Mouse (Mus musculus) MEL (cell line): Measurements from ENCODE around the gene Zbtb20. TPM values are rescaled to one million over a fixed set of nuclear protein-coding genes. Genes with fewer than 3 reads are reported as not detected.

Experiments used
- DNase-seq: peaks from one replicate; pipeline ENCODE4 v3.0.0; 2011; ENCODE audit warnings: low read depth, low spot score
- H3K27ac ChIP-seq: 2 replicates; pipeline ENCODE4 v1.5.1; 2012; ENCODE audit warnings: low read depth, mild to moderate bottlenecking, control low read depth, low read length, moderate library complexity; ENCODE audit not compliant: control insufficient read depth
- H3K27me3 ChIP-seq, 2 experiments: fragments of 150-350 bp in 1 of 2; sonication (generic) in 1 of 2; 2 replicates each; pipeline ENCODE4 v1.6.1; 2012; ENCODE audit warnings: low read length in 2 of 2, mild to moderate bottlenecking in 2 of 2, improper control_type of control experiment in 1 of 2, moderate library complexity in 1 of 2; ENCODE audit not compliant: insufficient read depth in 2 of 2, control insufficient read depth in 1 of 2
- H3K36me3 ChIP-seq, 2 experiments: 2 replicates each; pipeline ENCODE4 v1.6.1; 2012 to 2014; ENCODE audit warnings: low read length in 2 of 2, improper control_type of control experiment in 1 of 2, inconsistent platforms in 1 of 2, mild to moderate bottlenecking in 1 of 2; ENCODE audit not compliant: insufficient read depth in 2 of 2, control insufficient read depth in 1 of 2
- H3K4me1 ChIP-seq, 2 experiments: fragments of 150-350 bp in 1 of 2; sonication (generic) in 1 of 2; 2 replicates each; pipeline ENCODE4 v1.6.1; 2012; ENCODE audit warnings: low read length in 2 of 2, improper control_type of control experiment in 1 of 2, mild to moderate bottlenecking in 1 of 2; ENCODE audit not compliant: insufficient read depth in 2 of 2, control insufficient read depth in 1 of 2
- H3K4me3 ChIP-seq, 2 experiments: fragments of 150-350 bp in 1 of 2; sonication (generic) in 1 of 2; 2 replicates each; pipeline ENCODE4 v1.5.1; 2012; ENCODE audit warnings: low read depth in 2 of 2, low read length in 2 of 2, mild to moderate bottlenecking in 2 of 2, moderate library complexity in 2 of 2, control low read depth in 1 of 2, improper control_type of control experiment in 1 of 2; ENCODE audit not compliant: control insufficient read depth in 1 of 2, insufficient read depth in 1 of 2
- H3K79me2 ChIP-seq: 2 replicates; pipeline ENCODE4 v1.6.1; 2012; ENCODE audit warnings: mild to moderate bottlenecking, low read length, moderate library complexity; ENCODE audit not compliant: control insufficient read depth, poor library complexity, insufficient read depth
- H3K9ac ChIP-seq: 2 replicates; pipeline ENCODE4 v1.6.1; 2012; ENCODE audit warnings: low read depth, mild to moderate bottlenecking, control low read depth, low read length, moderate library complexity; ENCODE audit not compliant: control insufficient read depth, poor library complexity, severe bottlenecking
- H3K9me3 ChIP-seq: fragments of 150-350 bp; sonication (generic); replicated peaks from 2 replicates; pipeline ENCODE4 v1.6.1; 2012; ENCODE audit warnings: mild to moderate bottlenecking, low read length, improper control_type of control experiment, moderate library complexity; ENCODE audit not compliant: insufficient read depth
- BHLHE40 ChIP-seq: IDR thresholded peaks from 2 replicates; pipeline ENCODE4 v1.6.1; 2012; ENCODE audit warnings: low read depth, mild to moderate bottlenecking, inconsistent platforms, low read length, improper control_type of control experiment, borderline replicate concordance
- E2F4 ChIP-seq: IDR thresholded peaks from 2 replicates; pipeline ENCODE4 v1.6.1; 2011; ENCODE audit warnings: low read depth, low read length, improper control_type of control experiment, borderline replicate concordance
- EP300 ChIP-seq, 2 experiments: IDR thresholded peaks; 2 replicates each; pipeline ENCODE4 v1.6.1; 2011; ENCODE audit warnings: improper control_type of control experiment in 2 of 2, low read length in 2 of 2, low read depth in 1 of 2, mild to moderate bottlenecking in 1 of 2
- ETS1 ChIP-seq: IDR thresholded peaks from 2 replicates; pipeline ENCODE4 v1.6.1; 2012; ENCODE audit warnings: low read depth, mild to moderate bottlenecking, inconsistent platforms, low read length, improper control_type of control experiment, moderate library complexity
- GABPA ChIP-seq: IDR thresholded peaks from 2 replicates; pipeline ENCODE4 v1.6.1; 2012; ENCODE audit warnings: low read depth, mild to moderate bottlenecking, inconsistent platforms, low read length, improper control_type of control experiment, moderate library complexity
- HCFC1 ChIP-seq: IDR thresholded peaks from 2 replicates; pipeline ENCODE4 v1.6.1; 2012; ENCODE audit warnings: low read depth, mild to moderate bottlenecking, inconsistent platforms, low read length, improper control_type of control experiment, moderate library complexity
- MAFK ChIP-seq: IDR thresholded peaks from 2 replicates; pipeline ENCODE4 v1.6.1; 2011; ENCODE audit warnings: low read depth, mild to moderate bottlenecking, low read length, improper control_type of control experiment, borderline replicate concordance
- MAX ChIP-seq: IDR thresholded peaks from 2 replicates; pipeline ENCODE4 v1.6.1; 2011; ENCODE audit warnings: low read length, improper control_type of control experiment
- MEF2A ChIP-seq: IDR thresholded peaks from 2 replicates; pipeline ENCODE4 v1.6.1; 2014; ENCODE audit warnings: low read depth, mild to moderate bottlenecking, inconsistent platforms, low read length, improper control_type of control experiment; ENCODE audit not compliant: poor library complexity, insufficient replicate concordance, severe bottlenecking; ENCODE audit errors: extremely low read depth
- MYB ChIP-seq: IDR thresholded peaks from 2 replicates; pipeline ENCODE4 v1.6.1; 2011; ENCODE audit warnings: mild to moderate bottlenecking, low read depth, low read length, improper control_type of control experiment
- NRF1 ChIP-seq: IDR thresholded peaks from 2 replicates; pipeline ENCODE4 v1.6.1; 2014; ENCODE audit warnings: low read depth, mild to moderate bottlenecking, inconsistent platforms, low read length, improper control_type of control experiment, moderate library complexity; ENCODE audit not compliant: poor library complexity, insufficient read depth, severe bottlenecking
- POLR2AphosphoS5 ChIP-seq: IDR thresholded peaks from 2 replicates; pipeline ENCODE4 v1.6.1; 2012; ENCODE audit warnings: low read depth, borderline replicate concordance, mild to moderate bottlenecking, inconsistent platforms, low read length, moderate library complexity, mixed read lengths
- RAD21 ChIP-seq: IDR thresholded peaks from 2 replicates; pipeline ENCODE4 v1.6.1; 2011; ENCODE audit warnings: mild to moderate bottlenecking, low read depth, low read length, improper control_type of control experiment
- RCOR1 ChIP-seq: IDR thresholded peaks from 2 replicates; pipeline ENCODE4 v1.6.1; 2012; ENCODE audit warnings: low read depth, mild to moderate bottlenecking, inconsistent platforms, low read length, improper control_type of control experiment
- SIN3A ChIP-seq: IDR thresholded peaks from 2 replicates; pipeline ENCODE4 v1.6.1; 2012; ENCODE audit warnings: low read length, improper control_type of control experiment, inconsistent platforms
- SMC3 ChIP-seq: IDR thresholded peaks from 2 replicates; pipeline ENCODE4 v1.6.1; 2011; ENCODE audit warnings: low read depth, low read length, improper control_type of control experiment
- TCF12 ChIP-seq: IDR thresholded peaks from 2 replicates; pipeline ENCODE4 v1.6.1; 2014; ENCODE audit warnings: low read depth, mild to moderate bottlenecking, inconsistent platforms, low read length, improper control_type of control experiment, moderate library complexity
- UBTF ChIP-seq: IDR thresholded peaks from 2 replicates; pipeline ENCODE4 v1.6.1; 2012; ENCODE audit warnings: low read depth, mild to moderate bottlenecking, inconsistent platforms, low read length, improper control_type of control experiment, moderate library complexity, borderline replicate concordance; ENCODE audit not compliant: insufficient read depth
- ZC3H11A ChIP-seq: IDR thresholded peaks from 2 replicates; pipeline ENCODE4 v1.6.1; 2012; ENCODE audit warnings: low read depth, mild to moderate bottlenecking, inconsistent platforms, low read length, improper control_type of control experiment
- ZKSCAN1 ChIP-seq: IDR thresholded peaks from 2 replicates; pipeline ENCODE4 v1.6.1; 2012; ENCODE audit warnings: low read depth, mild to moderate bottlenecking, inconsistent platforms, low read length, improper control_type of control experiment, moderate library complexity
- polyA plus RNA-seq, 2 experiments: library from polyadenylated mRNA; stranded (reverse) in 1 of 2; unstranded in 1 of 2; fragments of >175 nt in 1 of 2; fragments of >200 nt in 1 of 2; gene quantifications; 2 replicates each; pipeline versions ENCODE4 v1.2.1 to v1.2.4; 2012; ENCODE audit warnings: low replicate concordance in 2 of 2, low read depth in 1 of 2; ENCODE audit not compliant: insufficient read length in 2 of 2, insufficient read depth in 1 of 2, missing spikeins in 1 of 2
- total RNA-seq: library from RNA; depleted of rRNA; stranded (reverse); fragments of 300-350 nt; gene quantifications from 2 replicates; pipeline ENCODE4 v1.2.3, GENCODE M21; 2012

Zbtb20 gene
- total and polyA plus RNA-seq, 3 experiments = 0.17 to 0.27 TPM; not detected in 1

DNA sequence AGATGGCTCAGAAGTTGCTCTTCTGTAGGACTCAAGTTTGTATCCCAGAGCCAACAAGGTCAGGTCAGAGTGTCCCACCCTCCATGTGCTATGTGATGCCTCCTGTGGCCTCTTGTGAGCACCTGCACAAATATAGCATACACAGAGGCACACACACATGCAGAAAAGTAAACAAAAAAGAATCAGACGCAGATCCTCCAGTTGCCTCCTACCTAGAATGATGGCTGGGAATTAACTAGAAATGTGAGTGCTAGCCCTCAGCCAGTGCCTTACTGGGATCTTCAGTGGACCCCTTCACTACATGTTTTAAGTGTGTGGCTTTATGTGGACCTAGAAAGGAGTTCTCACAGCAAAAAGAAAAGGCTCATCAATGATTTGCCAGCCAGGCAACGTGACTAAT, 621.4 kb downstream of the Zbtb20 start:
- TF ChIP-seq MEF2A (no peak), EP300 (IDR thresholded peaks at IDR 0.05; ENCODE audit: low read depth in 1 of 2, low read length in 2 of 2) (no peak)
- H3K27ac ChIP-seq = no peak overlapping the region
- no peak overlapping the region for H3K9ac ChIP-seq
- no peak overlapping the region for H3K4me3 ChIP-seq
- H3K79me2 ChIP-seq = no peaks in the 10 kb centered on the region
- H3K9me3 ChIP-seq = no peaks in the 10 kb centered on the region
- peaks cover 10 to 12% of the 10 kb centered on the region in 2 experiments for H3K27me3 ChIP-seq
- H3K36me3 ChIP-seq = no peaks in the 10 kb centered on the region
- DNase-seq = no peak
- H3K4me1 ChIP-seq = no peaks in the 10 kb centered on the region

DNA sequence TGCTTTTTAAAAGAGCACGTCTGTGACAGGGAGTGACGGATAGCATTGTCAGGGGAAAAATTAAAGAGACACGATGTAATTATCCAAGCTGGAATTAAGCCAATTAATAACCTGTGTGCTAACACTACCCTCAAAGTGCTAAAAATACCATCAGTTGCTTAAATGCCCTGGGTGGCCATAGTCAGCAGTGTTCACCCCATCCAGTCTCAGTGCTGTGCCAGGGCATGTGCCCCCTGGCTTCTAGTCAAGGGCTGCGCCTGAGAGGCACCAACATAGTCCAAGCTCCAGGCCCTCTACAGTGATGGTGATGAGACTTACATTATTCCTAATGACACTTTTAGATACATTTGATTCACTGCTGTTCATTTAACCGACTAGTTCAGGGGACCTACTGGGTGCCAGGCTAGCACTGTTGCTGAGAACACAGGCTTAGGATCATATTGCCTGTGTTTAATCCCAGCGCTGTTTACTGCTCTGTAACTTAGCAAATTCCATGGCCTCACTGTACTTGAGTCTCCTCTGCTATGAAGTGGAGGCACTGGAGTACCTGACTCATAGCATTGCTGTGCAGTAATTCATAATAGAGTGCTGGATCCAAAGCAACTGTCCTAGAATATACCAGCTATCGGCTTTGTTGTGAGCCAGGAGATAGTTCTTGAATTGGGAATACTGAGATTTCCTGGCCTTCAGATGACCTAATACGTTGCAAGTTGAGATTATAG, 624.6 kb downstream of the Zbtb20 start:
- Histone ChIP-seq H3K27ac (no peak overlapping the region), H3K9me3 (no peaks in the 10 kb centered on the region), H3K4me3 (no peak overlapping the region), H3K36me3 (peaks cover 0 to 4% of the 10 kb centered on the region in 2 experiments; a peak in 1 of 4 replicates), H3K9ac (no peak overlapping the region), H3K27me3 (peaks cover 4 to 5% of the 10 kb centered on the region in 2 experiments), H3K79me2 (no peaks in the 10 kb centered on the region), H3K4me1 (peaks cover 0 to 7% of the 10 kb centered on the region in 2 experiments; a peak in 2 of 4 replicates)
- DNase-seq = no peak
- TF ChIP-seq E2F4 = no peak
- no peak for TF ChIP-seq POLR2AphosphoS5
- no peak for TF ChIP-seq ETS1
- no peak for TF ChIP-seq GABPA
- TF ChIP-seq MAX = no peak
- TF ChIP-seq TCF12 = no peak
- no peak for TF ChIP-seq UBTF
- no peak for TF ChIP-seq SIN3A
- TF ChIP-seq, all 39 proteins: peak for 0

DNA sequence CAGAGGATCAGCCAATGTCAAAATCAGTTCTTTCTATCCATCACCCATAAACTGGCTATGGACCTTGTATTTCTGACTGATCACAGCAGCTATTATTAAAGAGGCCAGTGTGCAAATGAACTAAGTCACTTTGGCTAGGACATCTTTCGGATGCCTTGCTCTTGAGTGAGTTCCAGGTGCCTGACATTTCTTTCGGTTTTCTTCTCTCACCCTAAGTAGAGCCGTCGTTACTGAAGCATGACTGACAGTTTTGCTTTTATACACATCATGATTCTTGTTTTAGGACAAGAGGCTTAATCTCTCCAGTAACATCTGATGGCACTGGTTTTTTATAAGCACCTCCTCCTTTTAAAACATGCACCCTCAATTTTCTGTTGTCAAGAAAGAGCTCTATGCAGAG, 625.6 kb downstream of the Zbtb20 start:
- Histone ChIP-seq H3K36me3 (peaks cover 0 to 7% of the 10 kb centered on the region in 2 experiments; a peak in 1 of 4 replicates), H3K9ac (no peak overlapping the region), H3K27ac (no peak overlapping the region), H3K9me3 (no peaks in the 10 kb centered on the region), H3K4me3 (no peak overlapping the region), H3K4me1 (peaks cover 0 to 7% of the 10 kb centered on the region in 2 experiments; a peak in 2 of 4 replicates), H3K79me2 (no peaks in the 10 kb centered on the region), H3K27me3 (peaks cover 3 to 4% of the 10 kb centered on the region in 2 experiments)
- TF ChIP-seq HCFC1 = no peak
- TF ChIP-seq MAFK = no peak
- no peak for TF ChIP-seq RCOR1
- no peak for TF ChIP-seq MYB
- TF ChIP-seq RAD21 = no peak
- no peak for TF ChIP-seq UBTF
- TF ChIP-seq ZKSCAN1 = no peak
- TF ChIP-seq BHLHE40 = no peak
- TF ChIP-seq ZC3H11A = no peak
- no peak for TF ChIP-seq NRF1
- no peak for TF ChIP-seq SMC3
- DNase-seq = no peak
